Mouse (Mus musculus) heart, adult 2 months (tissue): ENCODE measurements around the gene Inka2. TPM values are rescaled to one million over a fixed set of nuclear protein-coding genes. Genes with fewer than 3 reads are reported as not detected.

Experiments used
- DNase-seq, 2 experiments: peaks; one replicate each; pipeline ENCODE4 v3.0.0; 2021
- H3K27ac ChIP-seq: fragments of 200-600 bp; 2 replicates; pipeline ENCODE4 v1.8.1; 2022
- H3K27me3 ChIP-seq: fragments of 200-500 bp; 2 replicates; pipeline ENCODE4 v1.6.1; 2012; ENCODE audit warnings: mild to moderate bottlenecking, low read length, inconsistent platforms, mixed read lengths; ENCODE audit not compliant: control insufficient read depth, insufficient read depth
- H3K36me3 ChIP-seq: fragments of 200-500 bp; 2 replicates; pipeline ENCODE4 v1.6.1; 2012; ENCODE audit warnings: low read length, inconsistent platforms; ENCODE audit not compliant: control insufficient read depth, insufficient read depth
- H3K4me1 ChIP-seq: fragments of 200-500 bp; 2 replicates; pipeline ENCODE4 v1.6.1; 2011; ENCODE audit warnings: low read length; ENCODE audit not compliant: control insufficient read depth, insufficient read depth
- H3K4me3 ChIP-seq: fragments of 200-600 bp; 2 replicates; pipeline ENCODE4 v1.8.1; 2022
- H3K79me2 ChIP-seq: fragments of 200-500 bp; replicated peaks from 2 replicates; pipeline ENCODE4 v1.6.1; 2012; ENCODE audit warnings: mild to moderate bottlenecking, inconsistent platforms, low read length, moderate library complexity, mixed read lengths; ENCODE audit not compliant: control insufficient read depth, insufficient read depth
- H3K9ac ChIP-seq: fragments of 200-500 bp; 2 replicates; pipeline ENCODE4 v1.6.1; 2012; ENCODE audit warnings: low read depth, mild to moderate bottlenecking, control low read depth, inconsistent platforms, low read length, mixed read lengths
- CTCF ChIP-seq: fragments of 200-600 bp; IDR thresholded peaks from 2 replicates; pipeline ENCODE4 v1.8.1; 2022; ENCODE audit warnings: antibody characterized with exemption, mild to moderate bottlenecking, moderate library complexity
- EP300 ChIP-seq: fragments of 200-500 bp; IDR thresholded peaks from 2 replicates; pipeline ENCODE4 v1.6.1; 2011; ENCODE audit warnings: low read depth, low read length, control low read depth; ENCODE audit not compliant: insufficient read depth
- POLR2A ChIP-seq: fragments of 200-500 bp; IDR thresholded peaks from 2 replicates; pipeline ENCODE4 v1.6.1; 2011; ENCODE audit warnings: mild to moderate bottlenecking, low read depth, low read length, control low read depth; ENCODE audit not compliant: insufficient read depth
- WGBS: fragments of 180-500 bp; shearing (Covaris S2); methylation state at CpG from one replicate; pipeline ENCODE4 v1.1.7; 2018; 5-methylcytosine and 5-hydroxymethylcytosine counted together
- intact Hi-C: fragments of 180-260 bp; cut with DNase I; formaldehyde crosslinking; loops from one replicate; pipeline ENCODE4 v1.15.1; 2025
- polyA plus RNA-seq: library from polyadenylated mRNA; depleted of rRNA; stranded (reverse); fragments of >200 nt; gene quantifications from 2 replicates; pipeline ENCODE4 v1.2.3, GENCODE M21; 2012
- total RNA-seq, 2 experiments: library from RNA; stranded (reverse); gene quantifications; 2 replicates each; pipeline ENCODE4 v1.2.3; 2021

The Inka2 gene
- total and polyA plus RNA-seq, 3 experiments: 11.5 to 16.2 (median 16.1) TPM

GRCm38 (mm10) chr3:105746542-105746941, 42.1 kb downstream of the Inka2 start:
- intact Hi-C loops: no loop called here
- Histone ChIP-seq H3K36me3 (peaks cover 6% of the 10 kb centered on the region), H3K79me2 (peaks cover 2% of the 10 kb centered on the region; the same call in 1 of the 2 replicates), H3K27ac (no peak overlapping the region), H3K4me3 (no peak overlapping the region), H3K4me1 (peaks cover 1% of the 10 kb centered on the region; the same call in 1 of the 2 replicates), H3K9ac (no peak overlapping the region), H3K27me3 (no peaks in the 10 kb centered on the region)
- WGBS: 65% methylated on average over 2 of the region's 2 CpGs
- no peak for DNase-seq
- no peak for TF ChIP-seq EP300
- no peak for TF ChIP-seq CTCF
- TF ChIP-seq POLR2A: no peak

GRCm38 (mm10) chr3:105750810-105751209, 46.4 kb downstream of the Inka2 start:
- DNase-seq: no peak
- H3K27me3 ChIP-seq: no peaks in the 10 kb centered on the region
- H3K79me2 ChIP-seq: peaks cover 6% of the 10 kb centered on the region; the same call in 1 of the 2 replicates
- peaks cover 12% of the 10 kb centered on the region for H3K36me3 ChIP-seq
- H3K27ac ChIP-seq: no peak overlapping the region
- H3K4me3 ChIP-seq: no peak overlapping the region
- peaks cover 6% of the 10 kb centered on the region for H3K4me1 ChIP-seq
- intact Hi-C loops: no loop called here
- TF ChIP-seq POLR2A: no peak
- H3K9ac ChIP-seq: no peak overlapping the region
- 43% methylated on average over 2 of the region's 2 CpGs for WGBS

- peaks cover 30% of the 10 kb centered on the region for H3K36me3 ChIP-seq
- H3K9ac ChIP-seq: no peak overlapping the region
- H3K4me3 ChIP-seq: no peak overlapping the region
- no peaks in the 10 kb centered on the region for H3K27me3 ChIP-seq
- no peak overlapping the region for H3K27ac ChIP-seq
- 77% methylated on average over 3 of the region's 3 CpGs for WGBS
- peaks cover 17% of the 10 kb centered on the region for H3K4me1 ChIP-seq
- DNase-seq: no peak
- intact Hi-C loops: no loop called here
- peaks cover 4% of the 10 kb centered on the region; the same call in 1 of the 2 replicates for H3K79me2 ChIP-seq
- TF ChIP-seq POLR2A (no peak), CTCF (peak; percentile 58), EP300 (no peak)
Observed at GRCm38 (mm10) chr3:105754184-105754583, 49.8 kb downstream of the Inka2 start.

GRCm38 (mm10) chr3:105755123-105755522, 50.7 kb downstream of the Inka2 start:
- WGBS: 87% methylated on average over 9 of the region's 9 CpGs
- Histone ChIP-seq H3K27ac (no peak overlapping the region), H3K79me2 (peaks cover 4% of the 10 kb centered on the region; the same call in 1 of the 2 replicates), H3K36me3 (peaks cover 26% of the 10 kb centered on the region), H3K9ac (no peak overlapping the region), H3K4me3 (no peak overlapping the region), H3K27me3 (no peaks in the 10 kb centered on the region), H3K4me1 (peaks cover 17% of the 10 kb centered on the region)
- no peak for DNase-seq
- intact Hi-C loops: no loop called here
- no peak for TF ChIP-seq EP300
- TF ChIP-seq CTCF: no peak
- TF ChIP-seq POLR2A: no peak

- Histone ChIP-seq H3K79me2 (peaks cover 6% of the 10 kb centered on the region; the same call in 1 of the 2 replicates), H3K9ac (no peak overlapping the region), H3K36me3 (peaks cover 30% of the 10 kb centered on the region), H3K4me3 (no peak overlapping the region), H3K27me3 (no peaks in the 10 kb centered on the region), H3K4me1 (peaks cover 20% of the 10 kb centered on the region), H3K27ac (peak overlapping the region; percentile 63)
- intact Hi-C loops: no loop called here
- no peak for DNase-seq
- 59% methylated on average over 2 of the region's 2 CpGs for WGBS
- TF ChIP-seq EP300 (no peak), POLR2A (no peak), CTCF (no peak)
Observed at GRCm38 (mm10) chr3:105756505-105756904, 52.1 kb downstream of the Inka2 start.

GRCm38 (mm10) chr3:105757323-105758083, 53.1 kb downstream of the Inka2 start:
- WGBS: 67% methylated on average over 6 of the region's 6 CpGs
- intact Hi-C loops: no loop called here
- no peak for DNase-seq
- H3K27ac ChIP-seq: peak overlapping the region; percentile 15
- H3K36me3 ChIP-seq: peaks cover 31% of the 10 kb centered on the region
- H3K27me3 ChIP-seq: no peaks in the 10 kb centered on the region
- TF ChIP-seq CTCF (no peak), EP300 (no peak), POLR2A (no peak)
- H3K4me3 ChIP-seq: no peak overlapping the region
- H3K9ac ChIP-seq: no peak overlapping the region
- H3K4me1 ChIP-seq: peaks cover 18% of the 10 kb centered on the region
- peaks cover 8% of the 10 kb centered on the region for H3K79me2 ChIP-seq
